ENCODE assay signal across 9 mouse cellular contexts in the genomic region with DNA sequence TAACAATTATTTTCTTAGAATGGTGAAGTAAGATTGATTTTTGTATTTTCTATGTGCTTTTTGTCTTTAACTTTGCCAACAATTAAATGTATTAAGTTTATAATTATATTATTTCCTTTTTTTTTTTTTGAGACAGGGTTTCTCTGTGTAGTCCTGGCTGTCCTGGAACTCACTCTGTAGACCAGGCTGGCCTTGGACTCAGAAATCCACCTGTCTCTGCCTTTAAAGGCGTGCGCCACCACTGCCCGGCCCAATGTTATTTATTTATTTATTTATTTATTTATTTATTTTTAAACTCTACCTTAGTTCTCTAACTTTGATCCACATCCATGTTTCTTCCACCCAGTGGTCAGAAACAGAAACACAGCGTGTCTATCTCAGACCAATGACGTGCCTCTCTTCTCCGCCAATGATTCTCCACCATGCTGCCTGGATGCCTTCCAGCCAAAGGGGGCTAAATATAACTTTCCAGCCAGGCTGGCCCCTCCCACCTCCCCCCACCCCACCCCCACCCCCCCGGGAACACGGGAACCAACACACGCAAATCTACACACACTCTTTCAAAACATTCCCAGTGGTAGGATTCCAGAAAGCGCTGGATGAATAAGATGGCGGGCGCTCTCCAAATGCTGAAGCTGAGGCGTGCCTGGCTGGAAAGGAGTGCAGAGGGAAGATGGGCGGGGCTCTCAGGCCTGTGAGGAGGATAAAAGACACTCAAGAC. TPM values are rescaled to one million over a fixed set of nuclear protein-coding genes. Genes with fewer than 3 reads are reported as not detected.
DNase-seq lines count a peak whose midpoint lies in the region; ATAC-seq and TF ChIP-seq lines count a peak whose summit lies in the region.
"Had no signal": no experiment of that assay in that cellular context is flagged by ENCODE, and none has a peak within 500 bp of the region (broad histone marks: within the 10 kb centered on the region; RNA-seq: fewer than 3 reads in every experiment).

No protein-coding gene starts in this region.

- H3K36me3 ChIP-seq in forebrain, embryonic 13.5 days (ENCODE audit: poor library complexity, severe bottlenecking), result peaks cover 9% of the 10 kb centered on the region; the same call in 1 of the 2 replicates
- H3K36me3 ChIP-seq in hindbrain, embryonic 12.5 days, result no peaks in the 10 kb centered on the region; the same call in 1 of the 2 replicates
- no peaks in the 10 kb centered on the region for H3K36me3 ChIP-seq in limb, embryonic 14.5 days (ENCODE audit: control insufficient read depth, insufficient read depth, low read length)

- H3K9ac ChIP-seq in forebrain, embryonic 13.5 days, result no peak overlapping the region
- no peak overlapping the region for H3K9ac ChIP-seq in hindbrain, embryonic 12.5 days
- H3K9ac ChIP-seq in limb, embryonic 14.5 days (ENCODE audit: low read depth, low read length, severe bottlenecking), result no peak overlapping the region

- H3K27ac ChIP-seq in forebrain, embryonic 13.5 days, result no peak overlapping the region
- no peak overlapping the region for H3K27ac ChIP-seq in hindbrain, embryonic 12.5 days
- H3K27ac ChIP-seq in limb, embryonic 14.5 days (replicated peaks; ENCODE audit: low read depth, low read length), result no peak overlapping the region

- H3K4me2 ChIP-seq in forebrain, embryonic 13.5 days, result peak overlapping the region; percentile 34
- peak overlapping the region; percentile 34 for H3K4me2 ChIP-seq in hindbrain, embryonic 12.5 days (replicated peaks)
- no peak overlapping the region for H3K4me2 ChIP-seq in limb, embryonic 14.5 days (replicated peaks; ENCODE audit: low read depth, low read length, severe bottlenecking)

- peaks cover 26% of the 10 kb centered on the region for H3K4me1 ChIP-seq in forebrain, embryonic 13.5 days
- H3K4me1 ChIP-seq in hindbrain, embryonic 12.5 days, result peaks cover 27% of the 10 kb centered on the region
- no peaks in the 10 kb centered on the region for H3K4me1 ChIP-seq in limb, embryonic 14.5 days (ENCODE audit: control insufficient read depth, insufficient read depth, low read length)

- TF ChIP-seq POLR2A in limb, embryonic 14.5 days (IDR thresholded peaks at IDR 0.05; ENCODE audit: borderline replicate concordance, extremely low read depth, insufficient read depth, insufficient read length), result no peak

- no peaks in the 10 kb centered on the region for H3K27me3 ChIP-seq in forebrain, embryonic 13.5 days
- no peaks in the 10 kb centered on the region for H3K27me3 ChIP-seq in hindbrain, embryonic 12.5 days
- no peaks in the 10 kb centered on the region for H3K27me3 ChIP-seq in limb, embryonic 14.5 days (ENCODE audit: control insufficient read depth, insufficient read depth, low read length)

- no peaks in the 10 kb centered on the region for H3K9me3 ChIP-seq in forebrain, embryonic 13.5 days (replicated peaks)
- H3K9me3 ChIP-seq in hindbrain, embryonic 12.5 days (replicated peaks), result no peaks in the 10 kb centered on the region
- H3K9me3 ChIP-seq in limb, embryonic 14.5 days (ENCODE audit: control insufficient read depth, low read length), result no peaks in the 10 kb centered on the region
- H3K9me3 ChIP-seq: megakaryocyte, embryonic 14.5 days had no signal

- peak; percentile 63 for ATAC-seq in forebrain, embryonic 13.5 days
- ATAC-seq in hindbrain, embryonic 12.5 days (ENCODE audit: low FRiP score), result no peak
- peak; percentile 84; the same call in 1 of the 2 replicates for ATAC-seq in limb, embryonic 14.5 days (ENCODE audit: low FRiP score, low read depth)
- no peak for ATAC-seq in frontal cortex, adult (ENCODE audit: low TSS enrichment)

- DNase-seq in 3T3-L1 (ENCODE audit: low read depth, low spot score) (peak; percentile 72), adipocyte (ENCODE audit: low spot score) (peak; percentile 70)
- DNase-seq in limb, embryonic 14.5 days (ENCODE audit: low spot score), result peak; percentile 86
- DNase-seq in neural tube, embryonic 10.5 days (ENCODE audit: extremely low spot score, low spot score), result peak; percentile 70
- DNase-seq in natural killer cell, adult 2 months (ENCODE audit: low spot score in 2 of 2), result no peak

- WGBS in forebrain, embryonic 13.5 days, result 22% methylated on average over 14 of the region's 14 CpGs
- WGBS in hindbrain, embryonic 12.5 days, result 26% methylated on average over 14 of the region's 14 CpGs
- 21% methylated on average over 14 of the region's 14 CpGs for WGBS in limb, embryonic 14.5 days

- 0 out of 2 replicates have a peak overlapping the region, but pooled peaks have one; percentile 6 for H3K4me3 ChIP-seq in forebrain, embryonic 13.5 days
- H3K4me3 ChIP-seq in hindbrain, embryonic 12.5 days, result no peak overlapping the region
- no peak overlapping the region for H3K4me3 ChIP-seq in limb, embryonic 14.5 days (replicated peaks; ENCODE audit: low read length)
- H3K4me3 ChIP-seq: megakaryocyte, embryonic 14.5 days had no signal

RNA-seq across cellular contexts. Expression of gene Kif5a, which starts 7.4 kb away (rescaled TPM):
- 45.4 and 47.6 TPM in 2 replicates for polyA plus RNA-seq in forebrain, embryonic 13.5 days (2015; fragmentation: Nextera tagmentation; extraction: Ambion mirVana)
- 70.0 and 76.6 TPM in 2 replicates for polyA plus RNA-seq in hindbrain, embryonic 12.5 days (2016; fragmentation: Nextera tagmentation; extraction: Ambion mirVana)
- 9.4 and 9.7 TPM in 2 replicates for polyA plus RNA-seq in limb, embryonic 14.5 days (2012; rRNA removed)
- polyA plus RNA-seq in limb, embryonic 14.5 days (2014; fragmentation: Nextera tagmentation; extraction: Ambion mirVana), result 2.8 and 3.5 TPM in 2 replicates

RNA-seq across cellular contexts. Expression of gene Dctn2, which starts 10.4 kb away (rescaled TPM):
- polyA plus RNA-seq in forebrain, embryonic 13.5 days (2015; fragmentation: Nextera tagmentation; extraction: Ambion mirVana), result 262 and 282 TPM in 2 replicates
- polyA plus RNA-seq in hindbrain, embryonic 12.5 days (2016; fragmentation: Nextera tagmentation; extraction: Ambion mirVana), result 234 and 240 TPM in 2 replicates
- polyA plus RNA-seq in limb, embryonic 14.5 days (2012; rRNA removed), result 221 and 240 TPM in 2 replicates
- 168 and 178 TPM in 2 replicates for polyA plus RNA-seq in limb, embryonic 14.5 days (2014; fragmentation: Nextera tagmentation; extraction: Ambion mirVana)

RNA-seq across cellular contexts. Expression of gene Mbd6, which starts 33.0 kb away (rescaled TPM):
- 13.6 and 16.7 TPM in 2 replicates for polyA plus RNA-seq in forebrain, embryonic 13.5 days (2015; fragmentation: Nextera tagmentation; extraction: Ambion mirVana)
- polyA plus RNA-seq in hindbrain, embryonic 12.5 days (2016; fragmentation: Nextera tagmentation; extraction: Ambion mirVana), result 17.9 and 19.8 TPM in 2 replicates
- polyA plus RNA-seq in limb, embryonic 14.5 days (2012; rRNA removed), result 68.1 and 86.6 TPM in 2 replicates
- polyA plus RNA-seq in limb, embryonic 14.5 days (2014; fragmentation: Nextera tagmentation; extraction: Ambion mirVana), result 19.9 and 20.7 TPM in 2 replicates

RNA-seq across cellular contexts. Expression of gene Pip4k2c, which starts 44.4 kb away (rescaled TPM):
- polyA plus RNA-seq in forebrain, embryonic 13.5 days (2015; fragmentation: Nextera tagmentation; extraction: Ambion mirVana), result 18.8 and 19.5 TPM in 2 replicates
- 23.2 and 24.9 TPM in 2 replicates for polyA plus RNA-seq in hindbrain, embryonic 12.5 days (2016; fragmentation: Nextera tagmentation; extraction: Ambion mirVana)
- polyA plus RNA-seq in limb, embryonic 14.5 days (2012; rRNA removed), result 33.1 and 37.5 TPM in 2 replicates
- polyA plus RNA-seq in limb, embryonic 14.5 days (2014; fragmentation: Nextera tagmentation; extraction: Ambion mirVana), result 22.0 and 23.3 TPM in 2 replicates

RNA-seq across cellular contexts. Expression of gene Mars, which starts 55.8 kb away (rescaled TPM):
- polyA plus RNA-seq in forebrain, embryonic 13.5 days (2015; fragmentation: Nextera tagmentation; extraction: Ambion mirVana), result 137 and 138 TPM in 2 replicates
- polyA plus RNA-seq in hindbrain, embryonic 12.5 days (2016; fragmentation: Nextera tagmentation; extraction: Ambion mirVana), result 142 and 152 TPM in 2 replicates
- polyA plus RNA-seq in limb, embryonic 14.5 days (2012; rRNA removed), result 78.5 and 79.8 TPM in 2 replicates
- 113 and 114 TPM in 2 replicates for polyA plus RNA-seq in limb, embryonic 14.5 days (2014; fragmentation: Nextera tagmentation; extraction: Ambion mirVana)

Comparison
In these comparisons a context has a peak if more than half of its experiments do, and no peak if none do; other contexts are left out.
1. DNase-seq: peak in 3T3-L1 (single experiment), adipocyte (single experiment), limb, embryonic 14.5 days (single experiment) and neural tube, embryonic 10.5 days (single experiment); none in natural killer cell, adult 2 months (0 of 2).
2. ATAC-seq: peak in forebrain, embryonic 13.5 days (single experiment) and limb, embryonic 14.5 days (single experiment); none in hindbrain, embryonic 12.5 days (single experiment) and frontal cortex, adult (single experiment).